Mouse (Mus musculus): ENCODE measurements at regions not wholly inside any gene's neighbourhood (a gene's known extent, or its start where the extent isn't known, plus 50 kb on each side); places are given as distances from the start of the nearest gene placed in this dataset.

DNA sequence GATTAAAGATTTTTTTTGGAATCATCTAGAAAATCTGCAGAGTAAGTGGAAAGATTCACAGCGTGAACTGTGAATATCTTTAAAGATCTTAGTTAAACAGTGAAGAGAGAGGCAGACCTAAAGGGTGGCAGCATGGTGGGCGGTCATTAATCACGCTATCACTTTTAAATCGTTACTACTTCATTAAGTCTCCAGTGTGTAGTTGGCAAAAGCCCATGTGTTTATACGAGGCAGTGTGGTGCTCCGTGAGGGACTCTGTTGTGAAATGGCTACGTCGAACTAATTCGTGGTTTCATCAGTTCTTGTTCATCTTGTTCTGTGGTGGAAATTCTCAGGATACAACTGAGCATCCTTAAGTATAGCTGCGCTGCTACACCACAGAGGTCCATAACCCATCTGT is 188.2 kb upstream of the Sox9 start:
- Histone ChIP-seq H3K79me2 (ENCODE audit: control insufficient read depth, insufficient read depth, low read length, poor library complexity) (no peaks in the 10 kb centered on the region), H3K4me3 (ENCODE audit: control insufficient read depth in 1 of 2, insufficient read depth in 1 of 2, low read depth in 2 of 2, low read length in 2 of 2) (no peak overlapping the region), H3K9ac (ENCODE audit: control insufficient read depth, low read depth, low read length, poor library complexity, severe bottlenecking) (no peak overlapping the region), H3K9me3 (replicated peaks; ENCODE audit: insufficient read depth, low read length) (no peaks in the 10 kb centered on the region), H3K27me3 (ENCODE audit: control insufficient read depth in 1 of 2, insufficient read depth in 2 of 2, low read length in 2 of 2) (no peaks in the 10 kb centered on the region), H3K4me1 (ENCODE audit: control insufficient read depth in 1 of 2, insufficient read depth in 2 of 2, low read length in 2 of 2) (no peaks in the 10 kb centered on the region), H3K36me3 (ENCODE audit: control insufficient read depth in 1 of 2, insufficient read depth in 2 of 2, low read length in 2 of 2) (no peaks in the 10 kb centered on the region), H3K27ac (ENCODE audit: control insufficient read depth, low read depth, low read length) (no peak overlapping the region)
- no peak for DNase-seq (ENCODE audit: low read depth, low spot score)
- TF ChIP-seq MEF2A (IDR thresholded peaks at IDR 0.05; ENCODE audit: extremely low read depth, insufficient replicate concordance, low read depth, low read length, poor library complexity, severe bottlenecking) = no peak
- TF ChIP-seq CHD1 (IDR thresholded peaks at IDR 0.05; ENCODE audit: low read depth, low read length) = no peak
- TF ChIP-seq GATA1 (IDR thresholded peaks at IDR 0.05; ENCODE audit: low read depth, low read length) = no peak
- no peak for TF ChIP-seq MAZ (IDR thresholded peaks at IDR 0.05; ENCODE audit: low read depth, low read length)

DNA sequence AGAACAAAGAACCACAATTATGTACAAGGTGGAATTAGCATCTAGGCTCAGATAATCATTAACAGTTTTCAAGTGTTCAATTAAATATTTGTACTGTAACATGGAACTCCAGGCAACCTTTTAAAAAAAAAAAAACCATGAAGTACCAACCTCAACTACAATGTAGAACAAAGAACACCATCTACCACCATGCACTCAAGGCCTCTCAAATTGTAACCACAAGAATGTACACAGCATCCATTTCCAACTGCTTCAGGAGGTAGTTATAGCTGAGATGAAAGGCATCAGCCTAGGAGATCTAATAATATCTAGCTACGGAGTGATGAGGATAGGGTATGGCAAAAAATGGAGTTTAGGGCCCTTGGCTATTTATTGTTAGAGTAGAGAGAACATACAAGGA is 174.7 kb upstream of the Sox9 start:
- no peak overlapping the region for H3K9ac ChIP-seq (ENCODE audit: control insufficient read depth, low read depth, low read length, poor library complexity, severe bottlenecking)
- H3K9me3 ChIP-seq (replicated peaks; ENCODE audit: insufficient read depth, low read length) = no peaks in the 10 kb centered on the region
- no peak overlapping the region for H3K27ac ChIP-seq (ENCODE audit: control insufficient read depth, low read depth, low read length)
- H3K79me2 ChIP-seq (ENCODE audit: control insufficient read depth, insufficient read depth, low read length, poor library complexity) = no peaks in the 10 kb centered on the region
- H3K4me3 ChIP-seq (ENCODE audit: control insufficient read depth in 1 of 2, insufficient read depth in 1 of 2, low read depth in 2 of 2, low read length in 2 of 2) = no peak overlapping the region
- no peak for DNase-seq (ENCODE audit: low read depth, low spot score)
- H3K27me3 ChIP-seq (ENCODE audit: control insufficient read depth in 1 of 2, insufficient read depth in 2 of 2, low read length in 2 of 2) = no peaks in the 10 kb centered on the region
- TF ChIP-seq MYC (IDR thresholded peaks at IDR 0.05; ENCODE audit: low read depth, low read length) = no peak
- TF ChIP-seq GABPA (IDR thresholded peaks at IDR 0.05; ENCODE audit: low read depth, low read length) = no peak
- TF ChIP-seq POLR2AphosphoS2 (IDR thresholded peaks at IDR 0.05; ENCODE audit: low read length) = no peak
- no peak for TF ChIP-seq KAT2A (conservative IDR thresholded peaks at IDR 0.05; ENCODE audit: low read depth, low read length)
- no peak for TF ChIP-seq RCOR1 (IDR thresholded peaks at IDR 0.05; ENCODE audit: low read depth, low read length)
- no peak for TF ChIP-seq HCFC1 (IDR thresholded peaks at IDR 0.05; ENCODE audit: low read depth, low read length)
- no peak for TF ChIP-seq ETS1 (IDR thresholded peaks at IDR 0.05; ENCODE audit: low read depth, low read length)
- no peak for TF ChIP-seq BHLHE40 (IDR thresholded peaks at IDR 0.05; ENCODE audit: borderline replicate concordance, low read depth, low read length)
- no peak for TF ChIP-seq POLR2AphosphoS5 (IDR thresholded peaks at IDR 0.05; ENCODE audit: borderline replicate concordance, low read depth, low read length)
- TF ChIP-seq USF1 (IDR thresholded peaks at IDR 0.05; ENCODE audit: low read depth, low read length) = no peak
- TF ChIP-seq GATA1 (IDR thresholded peaks at IDR 0.05; ENCODE audit: low read depth, low read length) = no peak
- no peak for TF ChIP-seq TAL1 (IDR thresholded peaks at IDR 0.05; ENCODE audit: low read length)
- no peak for TF ChIP-seq USF2 (IDR thresholded peaks at IDR 0.05; ENCODE audit: borderline replicate concordance in 1 of 2, insufficient read depth in 1 of 2, low read depth in 1 of 2, low read length in 2 of 2)
- H3K36me3 ChIP-seq (ENCODE audit: control insufficient read depth in 1 of 2, insufficient read depth in 2 of 2, low read length in 2 of 2) = no peaks in the 10 kb centered on the region
- H3K4me1 ChIP-seq (ENCODE audit: control insufficient read depth in 1 of 2, insufficient read depth in 2 of 2, low read length in 2 of 2) = no peaks in the 10 kb centered on the region
